Mouse (Mus musculus): ENCODE measurements around the gene Kcnh2.

Gene Kcnh2

DNA sequence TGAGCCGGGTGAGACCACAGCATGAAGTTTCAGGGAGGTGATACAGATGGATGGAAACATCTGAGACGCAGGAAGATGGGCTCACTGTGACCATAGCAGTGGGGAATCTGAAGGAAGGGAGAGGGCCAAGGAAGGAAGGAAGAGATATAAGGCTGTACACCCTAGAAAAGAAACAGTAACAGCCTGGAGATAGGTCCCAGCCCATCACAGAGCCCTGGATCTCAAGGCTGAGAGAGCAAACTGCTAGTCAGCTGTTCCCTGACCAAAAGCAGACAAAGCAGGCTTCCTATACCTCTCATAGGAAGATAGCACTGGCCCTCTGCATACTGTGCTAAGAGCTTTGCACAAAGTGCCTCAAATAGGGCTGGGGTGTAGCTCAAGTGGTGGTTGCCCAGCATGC, 27.3 kb upstream of the Kcnh2 start:
- DNase-seq (ENCODE audit: low spot score in 2 of 2) = no peak

DNA sequence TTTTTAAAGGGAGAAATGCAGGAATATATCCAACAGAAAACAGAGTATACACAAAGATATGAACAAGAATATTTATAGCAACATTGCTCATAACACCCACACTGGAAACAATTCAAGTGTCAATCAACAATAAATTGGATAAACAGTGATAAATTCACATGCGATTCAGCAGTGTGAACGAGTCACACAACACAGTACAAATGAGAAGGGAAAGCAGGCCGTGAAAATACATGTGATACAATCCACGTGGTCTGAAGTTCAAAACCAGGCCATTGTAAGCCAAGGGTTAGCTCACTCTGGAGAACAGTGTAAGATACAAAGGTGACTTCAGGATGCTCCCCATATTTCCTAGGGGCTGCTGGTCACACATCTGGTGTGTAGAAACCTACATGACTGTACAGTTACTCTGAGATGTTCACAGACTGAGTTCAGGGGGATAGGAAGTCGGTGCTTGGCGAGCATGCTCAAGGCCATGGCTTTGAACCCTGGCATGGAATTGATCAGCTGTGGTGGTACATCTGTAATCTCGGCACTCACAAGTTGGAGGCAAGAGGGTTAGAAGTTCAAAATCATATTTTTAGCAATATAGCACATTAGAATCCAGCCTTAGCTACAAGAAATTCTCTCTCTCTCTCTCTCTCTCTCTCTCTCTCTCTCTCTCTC, 23.4 kb upstream of the Kcnh2 start:
- DNase-seq (ENCODE audit: low spot score in 2 of 2) = no peak

DNA sequence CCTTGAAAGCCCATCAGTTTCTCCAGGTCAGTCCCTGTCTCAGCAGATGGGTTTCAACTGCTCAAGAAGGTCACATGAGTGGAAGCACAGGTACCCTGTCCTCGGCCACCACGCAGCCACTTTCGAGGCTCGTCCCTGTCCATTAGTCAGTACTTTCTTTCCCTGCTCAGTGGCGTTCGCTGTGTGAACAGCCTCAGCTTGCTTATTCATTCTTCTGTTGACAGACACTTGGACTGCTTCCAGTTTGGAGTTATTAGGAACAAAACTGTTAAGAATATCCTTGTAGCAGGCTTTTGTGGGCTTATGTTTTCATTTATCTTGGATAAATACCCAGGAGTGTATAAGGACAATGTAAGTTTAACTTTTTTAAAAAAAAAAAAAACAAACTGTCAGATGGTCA, 22.8 kb upstream of the Kcnh2 start:
- no peak for DNase-seq (ENCODE audit: low spot score in 2 of 2)

DNA sequence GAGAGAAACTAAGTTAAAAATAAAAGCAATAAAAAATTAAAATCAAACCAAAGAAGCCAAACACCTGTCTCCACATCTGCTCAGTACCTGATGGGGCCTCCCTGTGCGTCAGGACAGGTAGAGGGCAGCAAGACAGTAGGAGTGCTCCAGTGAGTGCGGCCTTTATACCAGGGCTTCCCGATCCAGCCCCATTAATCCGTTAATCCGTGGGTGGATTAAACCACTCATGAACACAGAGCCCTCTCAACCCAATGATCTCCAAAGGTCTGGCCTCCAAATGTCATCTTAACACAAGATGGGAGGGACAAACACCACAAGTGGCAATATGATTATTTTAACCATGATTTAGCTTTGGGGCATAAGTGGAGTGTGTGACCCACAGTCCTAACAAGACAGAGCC, 22.4 kb upstream of the Kcnh2 start:
- DNase-seq (ENCODE audit: low spot score in 2 of 2) = no peak

DNA sequence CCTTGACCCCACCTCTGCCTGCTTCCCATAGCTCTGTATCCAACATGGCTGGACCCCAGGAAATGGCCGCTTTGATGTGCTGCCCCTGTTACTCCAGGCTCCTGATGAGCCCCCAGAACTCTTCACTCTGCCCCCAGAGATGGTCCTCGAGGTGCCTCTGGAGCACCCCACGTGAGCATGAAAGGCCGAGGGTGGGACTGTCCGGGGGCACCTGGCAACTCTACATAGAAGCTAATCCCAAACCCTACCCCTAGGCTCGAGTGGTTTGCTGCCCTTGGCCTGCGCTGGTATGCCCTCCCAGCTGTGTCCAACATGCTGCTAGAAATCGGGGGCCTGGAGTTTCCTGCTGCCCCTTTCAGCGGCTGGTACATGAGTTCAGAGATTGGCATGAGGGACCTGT, 18.4 kb upstream of the Kcnh2 start:
- no peak for DNase-seq (ENCODE audit: low spot score in 2 of 2)

DNA sequence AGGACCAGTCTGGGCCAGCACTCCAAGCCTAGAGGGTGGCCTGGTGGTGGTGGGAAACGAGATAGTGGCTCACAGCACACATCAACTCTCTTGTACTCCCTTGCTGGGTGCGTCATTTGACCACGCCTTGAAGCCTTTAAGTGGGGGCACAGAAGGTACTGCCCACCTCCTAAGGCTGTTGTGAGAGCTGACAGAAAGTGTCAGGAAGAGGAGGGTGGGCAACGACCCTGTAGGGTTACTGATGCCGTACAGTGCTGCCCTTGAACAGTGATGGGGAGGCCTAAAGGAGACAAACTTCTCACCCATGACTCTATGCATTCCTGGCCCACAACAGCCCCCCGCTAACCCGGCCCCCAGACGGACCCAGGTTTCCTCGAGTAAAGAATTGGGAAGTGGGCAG, 15.0 kb upstream of the Kcnh2 start:
- no peak for DNase-seq (ENCODE audit: low spot score in 2 of 2)

DNA sequence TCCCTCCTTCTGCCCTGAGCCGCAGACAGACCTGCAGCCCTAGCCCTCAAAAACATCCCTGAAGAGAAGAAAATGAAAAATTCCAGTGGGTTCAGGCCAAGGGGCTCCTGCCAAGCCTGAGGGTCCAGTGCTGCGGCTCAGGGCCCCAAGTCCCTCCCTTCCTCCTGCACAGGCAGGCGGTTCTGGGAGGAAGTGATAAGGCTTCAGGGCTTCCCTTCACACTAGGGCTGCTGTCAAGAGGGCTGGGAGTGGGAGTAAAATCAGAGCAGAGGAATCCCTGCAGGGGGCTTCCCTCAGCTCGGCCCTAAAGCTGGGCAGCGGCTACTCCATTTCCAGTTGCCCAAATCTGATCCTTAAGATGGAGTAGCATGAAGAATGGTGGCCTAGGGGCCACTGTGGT, 14.1 kb upstream of the Kcnh2 start:
- DNase-seq (ENCODE audit: low spot score in 2 of 2) = no peak

DNA sequence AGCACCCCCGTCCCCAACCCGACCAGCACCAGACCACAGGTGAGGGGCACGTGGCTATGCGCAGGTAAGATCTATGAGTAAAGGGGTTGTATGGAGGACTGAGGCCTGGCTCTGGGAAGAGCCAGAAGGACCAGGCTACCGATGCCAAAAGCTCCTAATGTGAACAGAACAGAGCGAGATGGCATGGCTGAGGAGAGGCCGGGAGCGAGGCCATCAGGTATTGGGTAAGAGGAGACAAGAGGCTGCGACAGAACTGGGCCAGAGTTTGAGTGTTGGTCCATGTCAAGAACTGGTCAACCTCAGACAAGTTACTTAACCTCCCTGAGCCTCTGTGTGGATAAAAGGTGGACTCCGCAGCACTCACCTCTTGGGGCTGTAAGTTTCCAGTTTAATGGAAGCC, 13.6 kb upstream of the Kcnh2 start:
- no peak for DNase-seq (ENCODE audit: low spot score in 2 of 2)

DNA sequence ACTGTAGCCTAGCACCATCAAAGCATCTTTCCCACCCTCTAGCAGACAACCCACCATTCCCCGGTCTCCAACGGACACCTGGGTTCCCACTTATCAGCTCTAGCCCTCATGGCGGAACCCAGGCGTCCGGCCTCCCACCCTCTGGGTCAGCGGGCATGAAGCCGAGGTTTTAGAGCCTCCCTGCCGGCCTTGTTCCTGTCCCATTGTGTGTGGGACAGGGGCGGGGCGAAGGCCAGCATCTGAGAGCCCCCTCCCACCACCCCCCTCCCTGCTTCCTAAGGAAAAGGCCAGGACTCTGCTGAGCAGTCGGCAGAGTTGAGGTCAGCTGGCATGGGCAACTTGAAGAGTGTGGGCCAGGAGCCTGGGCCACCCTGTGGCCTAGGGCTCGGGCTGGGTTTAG, 13.1 kb upstream of the Kcnh2 start, which contains the start of gene Nos3:
TSS of gene Nos3 (plus strand) at position 303 of the 400 bp plus-strand sequence.
- DNase-seq (ENCODE audit: low spot score in 2 of 2) = no peak

DNA sequence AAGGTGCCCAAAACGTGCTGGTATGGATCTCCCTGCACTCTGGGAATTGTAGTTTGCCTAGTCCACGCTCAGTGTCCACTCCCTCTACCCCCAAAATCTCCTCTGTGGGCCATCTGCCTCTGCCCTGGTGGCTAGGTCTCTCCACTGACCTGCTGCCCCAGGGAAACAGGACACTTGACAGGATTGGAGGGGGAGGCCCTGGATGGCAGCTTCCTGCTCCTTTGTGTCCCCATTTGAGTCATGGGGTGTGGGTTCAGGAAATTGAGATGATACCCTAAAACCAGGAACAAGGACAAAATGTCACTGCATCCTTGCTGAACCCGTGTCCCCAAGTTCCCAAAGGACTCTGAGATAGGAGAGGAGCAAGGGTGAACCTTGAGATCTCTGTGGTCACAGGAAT, 12.7 kb upstream of the Kcnh2 start:
- no peak for DNase-seq (ENCODE audit: low spot score in 2 of 2)

DNA sequence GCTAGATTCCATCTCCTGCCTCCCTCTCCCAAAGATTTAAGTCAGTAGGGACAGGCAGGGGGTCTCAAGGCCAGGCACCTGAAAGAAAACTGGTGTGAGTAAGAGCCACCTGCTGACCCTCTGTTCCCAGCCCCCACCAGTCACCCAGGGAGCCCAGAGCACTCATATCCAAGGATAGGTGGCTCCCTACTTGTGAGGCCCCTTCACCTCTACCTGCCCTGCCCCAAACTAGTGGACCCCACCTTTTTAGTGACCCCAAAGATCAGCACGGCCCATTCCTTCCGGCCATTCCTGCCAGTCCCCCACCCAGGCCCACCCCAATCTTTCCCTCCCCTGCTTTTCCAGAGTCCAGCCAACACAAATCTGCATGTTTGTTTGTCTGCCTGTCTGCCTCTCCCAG, 12.1 kb upstream of the Kcnh2 start:
- DNase-seq (ENCODE audit: low spot score in 2 of 2) = no peak

DNA sequence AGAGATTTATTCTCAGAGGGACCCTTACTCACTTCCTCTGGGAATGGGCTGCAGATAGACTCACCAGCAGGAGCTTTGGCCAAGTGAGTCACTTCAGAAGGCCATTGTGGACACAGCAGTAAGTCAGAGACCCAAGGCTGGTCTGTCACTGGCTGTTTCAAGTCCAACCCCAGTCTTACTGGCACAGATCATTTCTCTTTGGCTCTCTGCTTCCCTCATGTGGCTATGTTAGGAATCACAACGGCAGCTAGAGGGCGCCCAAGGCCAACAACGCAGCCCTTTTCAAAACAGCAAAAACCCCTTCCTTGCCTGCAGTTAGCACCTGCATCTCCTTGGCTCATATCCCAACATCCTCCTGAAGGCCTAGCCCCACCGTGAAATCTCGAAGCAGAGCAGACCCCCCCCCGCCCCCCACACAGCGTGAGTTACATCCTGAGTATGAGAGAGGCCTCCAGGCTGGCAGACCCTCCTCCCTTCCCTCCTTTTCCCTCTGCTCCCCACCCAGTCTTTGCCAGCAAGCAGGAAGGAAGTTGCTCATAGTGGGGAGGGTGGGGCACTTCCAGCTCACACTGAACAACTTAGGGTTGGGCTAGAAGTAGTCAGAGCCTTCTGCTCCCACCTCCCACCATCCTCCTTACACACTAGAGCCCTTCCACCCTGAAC, 9.5 kb upstream of the Kcnh2 start:
- DNase-seq (ENCODE audit: low spot score in 2 of 2) = peak; percentile 35 to 61

DNA sequence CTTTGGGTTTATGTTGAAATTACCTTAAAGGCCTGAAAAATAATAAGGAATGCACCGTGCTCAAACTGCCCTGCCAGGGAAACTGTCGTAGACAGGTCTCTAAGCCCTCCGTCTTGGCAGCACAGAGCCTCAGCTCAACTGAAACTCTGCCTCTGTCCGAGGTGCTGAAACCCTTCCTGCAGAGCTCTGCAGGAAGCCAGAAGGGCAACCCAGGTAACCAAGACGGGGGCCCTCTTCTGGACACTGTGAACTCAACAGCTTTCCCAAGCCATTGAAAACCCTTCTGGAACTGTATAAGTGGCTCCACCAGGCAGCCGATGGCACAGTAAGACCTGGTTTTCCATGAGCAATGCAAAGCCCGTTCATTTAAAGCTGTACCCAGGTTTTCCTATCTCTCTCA, 6.1 kb upstream of the Kcnh2 start:
- DNase-seq (ENCODE audit: low spot score in 2 of 2) = peak in 1 of 2 experiments; percentile 49

DNA sequence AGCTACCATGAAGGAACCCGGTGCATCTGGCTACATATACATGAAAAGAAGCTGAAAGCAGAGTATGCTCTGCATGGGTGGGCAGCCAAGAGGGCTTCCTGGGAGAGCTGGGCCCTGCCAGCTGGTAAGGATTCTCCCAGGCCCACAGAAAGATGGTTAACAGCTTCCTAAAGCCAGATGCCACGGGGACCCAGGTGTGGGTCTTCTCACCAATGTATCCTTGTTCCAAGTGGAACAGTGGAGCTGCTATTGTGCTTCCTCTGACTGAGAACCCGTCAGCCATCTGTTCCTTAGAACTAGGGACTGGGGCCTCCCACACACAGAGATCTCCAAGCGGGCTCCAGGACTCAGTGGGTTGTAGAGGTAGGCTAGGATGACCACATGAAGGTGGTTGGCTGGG, 5.4 kb upstream of the Kcnh2 start:
- no peak for DNase-seq (ENCODE audit: low spot score in 2 of 2)

DNA sequence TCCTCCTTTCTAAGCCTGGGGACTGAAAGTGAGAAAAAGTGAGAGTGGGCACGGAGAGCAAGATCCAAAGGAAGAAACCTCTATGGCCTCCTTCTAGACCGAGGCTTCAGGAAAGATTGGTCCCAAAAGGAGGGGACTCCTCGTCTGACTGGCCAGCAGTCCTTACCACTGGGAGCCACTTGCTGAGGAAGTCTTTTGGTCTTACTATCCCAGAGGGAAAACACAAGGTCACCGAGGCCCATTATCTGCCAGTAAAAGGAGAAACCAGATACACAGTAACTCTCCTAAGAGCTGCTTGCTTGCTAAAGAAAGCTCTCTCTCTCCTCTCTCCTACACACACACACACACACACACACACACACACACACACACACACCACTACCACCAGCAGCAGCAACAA, 1.9 kb upstream of the Kcnh2 start:
- no peak for DNase-seq (ENCODE audit: low spot score in 2 of 2)

DNA sequence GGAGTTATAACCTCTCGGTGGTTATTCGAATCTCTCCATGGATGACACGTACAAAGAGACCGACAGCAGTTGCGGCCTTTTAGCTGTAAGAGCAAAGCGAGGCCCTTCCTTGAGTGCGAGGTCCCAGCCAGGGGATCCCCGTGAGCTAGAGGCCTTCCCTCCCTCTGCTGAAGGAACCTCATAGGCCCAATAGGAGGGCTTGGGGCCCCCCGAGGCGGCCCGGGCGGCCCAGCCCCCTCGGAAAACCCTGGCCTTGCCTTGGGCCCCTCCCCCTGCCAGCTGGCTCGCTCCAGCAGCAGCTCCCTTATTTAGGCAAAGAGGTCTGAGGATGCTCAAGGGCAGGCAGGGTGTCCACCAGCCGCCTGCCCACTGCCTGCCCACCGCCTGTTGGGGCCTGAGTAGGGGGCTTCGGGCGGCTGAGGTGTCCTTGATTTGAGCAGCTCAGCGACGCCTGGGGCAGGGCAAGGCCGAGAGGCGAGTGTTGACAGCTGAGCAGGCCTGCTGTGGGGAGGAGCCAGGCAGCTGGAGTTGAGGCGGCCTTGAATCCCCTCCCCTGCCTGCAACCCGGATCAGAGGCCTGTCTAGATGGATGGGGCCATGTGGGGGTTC, 951 bp upstream of the Kcnh2 start:
- DNase-seq (ENCODE audit: low spot score in 2 of 2) = no peak

DNA sequence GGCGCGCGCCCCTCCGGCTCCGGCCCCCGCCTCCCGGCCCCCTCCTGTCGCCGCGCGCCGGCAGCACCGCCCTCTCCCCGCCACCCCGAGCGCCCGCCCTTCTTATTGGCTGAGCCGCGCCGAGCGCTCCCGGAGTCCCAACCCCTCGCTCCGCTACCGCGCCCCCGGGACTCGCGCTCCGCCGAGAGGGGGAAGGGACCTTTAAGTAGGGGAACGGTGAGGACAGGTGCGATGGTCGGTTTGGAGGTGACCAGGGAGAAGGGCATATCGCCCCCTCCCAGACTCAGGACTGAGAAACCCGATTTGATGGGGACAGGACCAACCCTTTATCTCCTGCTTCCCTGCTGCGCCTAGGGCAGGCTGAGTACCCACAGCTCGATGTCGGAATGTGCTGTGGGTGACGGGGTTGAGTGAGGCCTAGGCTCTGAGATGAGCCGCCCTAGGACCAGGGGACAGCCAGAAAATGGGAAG, 332 bp upstream of the Kcnh2 start:
- no peak for DNase-seq (ENCODE audit: low spot score in 2 of 2)

DNA sequence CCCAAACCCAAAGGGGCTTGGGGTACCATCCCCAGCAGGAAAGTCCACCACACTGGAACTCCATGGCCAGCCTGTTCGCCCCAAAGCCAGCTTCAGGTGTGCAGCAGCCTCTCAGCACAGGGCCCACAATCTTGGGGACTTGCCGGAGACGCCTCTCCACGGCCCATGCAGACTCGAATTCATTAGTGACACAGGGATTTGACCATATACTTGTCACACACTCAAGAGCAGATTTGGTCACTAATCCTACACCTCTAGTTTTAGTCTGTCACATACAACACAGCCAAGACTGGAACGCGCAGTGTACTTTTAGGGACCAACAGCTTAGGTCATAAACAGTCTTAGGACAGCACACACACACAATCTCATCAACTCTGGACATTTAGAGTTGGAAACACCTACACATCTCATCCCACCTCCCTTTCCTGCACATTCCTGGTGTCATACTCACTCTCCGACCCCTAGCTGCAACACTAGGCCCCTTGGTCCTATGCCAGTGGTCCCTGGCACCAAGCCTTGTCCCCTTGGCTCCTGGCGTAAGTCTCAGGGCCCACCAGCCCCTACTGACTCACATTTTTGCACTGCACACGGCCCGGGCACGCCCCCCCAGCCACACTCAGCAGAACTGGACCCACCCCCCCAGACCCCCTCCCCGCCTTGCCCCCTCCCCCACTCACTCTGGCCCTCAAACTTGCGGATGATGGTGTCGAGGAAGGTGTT, 713 bp downstream of the Kcnh2 start:
- no peak for DNase-seq (ENCODE audit: low spot score in 2 of 2)

DNA sequence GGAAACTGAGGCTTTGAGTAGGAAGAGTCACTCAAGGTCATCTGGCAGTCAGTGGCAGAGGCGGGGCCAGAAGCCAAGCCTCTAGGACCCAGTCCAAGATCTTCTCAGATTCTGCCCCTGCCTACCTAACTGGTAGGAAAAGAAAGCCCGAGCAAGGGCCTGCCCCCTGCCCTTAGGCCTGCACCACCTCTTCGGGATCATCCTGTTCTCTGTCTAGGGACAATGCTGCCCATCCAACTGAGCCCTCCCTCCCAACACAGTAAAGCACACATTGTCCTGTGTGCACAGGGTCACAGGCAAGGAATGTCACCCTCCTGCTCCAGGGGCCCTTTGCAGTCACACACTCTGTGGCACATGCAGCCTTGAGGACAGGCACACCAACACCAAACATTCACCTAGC, 1.3 kb downstream of the Kcnh2 start:
- no peak for DNase-seq (ENCODE audit: low spot score in 2 of 2)

DNA sequence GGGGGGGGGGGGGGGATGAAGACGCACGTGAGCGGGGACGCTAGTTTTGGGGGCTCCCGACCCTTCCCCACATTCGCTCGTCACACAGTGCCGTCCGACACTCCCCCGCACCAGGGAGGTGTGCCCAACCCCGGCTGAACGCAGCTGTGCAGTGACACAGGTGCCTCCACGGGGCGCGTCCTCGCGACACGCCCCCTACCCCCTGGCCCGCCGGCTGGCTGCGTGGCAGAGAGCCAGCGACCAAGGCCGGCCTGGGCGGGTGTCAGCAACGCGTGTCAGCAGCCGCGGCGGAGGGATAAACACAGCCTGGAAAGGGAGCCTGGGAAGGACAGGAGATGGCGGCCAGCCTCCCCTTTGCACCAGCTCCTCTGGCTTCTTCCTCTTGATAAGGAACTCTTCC, 2.9 kb downstream of the Kcnh2 start:
- DNase-seq (ENCODE audit: low spot score in 2 of 2) = no peak

DNA sequence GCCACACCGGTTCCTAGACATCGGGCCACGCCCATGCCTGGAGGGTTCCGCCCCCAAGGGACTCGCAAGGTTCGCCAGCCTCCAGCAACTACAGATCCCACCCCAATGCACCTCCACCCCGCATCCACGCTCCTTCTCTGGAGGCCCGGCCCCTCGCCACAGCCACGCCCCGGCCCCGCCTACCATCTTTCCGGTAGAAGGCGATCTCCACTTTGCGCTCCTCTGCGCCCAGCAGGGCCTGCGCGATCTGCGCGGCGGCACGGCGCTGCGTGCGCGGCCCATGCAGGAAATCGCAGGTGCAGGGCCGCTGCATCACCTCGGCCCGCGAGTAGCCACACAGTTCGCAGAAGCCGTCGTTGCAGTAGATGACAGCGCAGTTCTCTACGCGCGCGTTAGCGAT, 3.3 kb downstream of the Kcnh2 start:
- peak; percentile 44 to 53 for DNase-seq (ENCODE audit: low spot score in 2 of 2)

DNA sequence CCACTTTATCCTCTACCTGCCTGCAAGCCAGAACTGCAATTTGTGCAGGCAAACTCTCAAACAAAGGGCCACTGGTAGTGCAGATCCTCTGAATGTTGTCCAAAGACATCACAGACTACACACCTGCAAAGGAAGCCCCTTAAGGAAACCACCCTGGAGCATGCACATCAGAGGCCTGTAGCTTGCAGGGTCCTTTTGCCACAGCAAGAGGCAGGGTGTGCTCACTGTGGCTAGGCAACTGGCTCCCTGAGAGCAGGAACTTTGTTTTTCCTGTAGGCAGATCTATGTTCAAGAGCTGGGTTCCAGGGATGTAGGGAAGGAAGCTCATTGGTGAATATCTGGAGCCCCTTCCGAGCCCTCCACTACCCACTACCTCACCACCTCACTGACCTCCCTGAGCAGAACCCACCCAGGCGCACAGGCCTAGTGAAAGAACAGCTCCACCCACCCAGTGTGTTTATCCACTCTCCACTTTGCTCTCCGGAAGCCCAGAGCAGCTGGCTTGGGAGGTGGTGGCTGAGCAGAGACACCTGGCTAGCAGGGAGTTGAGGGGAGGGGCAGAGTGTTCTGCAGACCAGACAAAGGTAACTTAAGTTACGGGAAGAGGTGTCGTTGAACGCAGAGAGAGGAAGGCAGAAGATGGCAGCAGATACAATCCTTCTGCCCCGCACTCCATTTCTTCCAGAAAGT, 4.1 kb downstream of the Kcnh2 start:
- DNase-seq (ENCODE audit: low spot score in 2 of 2) = no peak

All from spleen, postnatal 14 days (tissue).